Mouse (Mus musculus): ENCODE results near the gene Tspan11. TPM values are rescaled to one million over a fixed set of nuclear protein-coding genes. Genes with fewer than 3 reads are reported as not detected.

Tspan11 gene
- polyA plus RNA-seq, 1 experiment from 2014 or later = 3.3 TPM

DNA sequence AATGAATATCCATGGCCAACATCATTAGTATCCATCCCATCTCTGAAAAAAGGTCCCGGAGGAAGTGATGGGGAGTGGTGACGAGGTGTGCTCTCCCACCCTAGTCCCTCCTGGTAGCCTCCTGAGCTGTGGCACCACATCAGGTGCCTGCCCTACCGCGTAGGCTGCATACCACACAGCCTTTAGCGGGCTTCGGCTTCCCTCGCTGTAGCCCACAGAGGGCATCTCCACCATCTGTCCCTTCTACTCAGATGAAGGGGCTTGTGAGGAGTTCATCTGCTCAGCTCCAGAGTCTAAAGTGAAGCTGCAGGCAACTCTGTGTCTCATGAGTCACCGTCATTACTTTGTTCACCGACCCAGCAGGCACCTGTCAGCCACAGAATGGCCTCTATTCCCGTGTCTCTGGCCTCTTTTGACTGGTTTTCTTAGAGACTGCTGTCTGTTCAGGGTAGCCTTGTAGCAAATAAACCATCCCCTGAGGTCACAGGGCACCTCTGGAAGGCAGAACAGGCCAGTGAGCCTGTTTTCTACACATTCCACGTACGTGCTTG lies 101.6 kb downstream of the Tspan11 start:
- Histone ChIP-seq H3K36me3 (peaks cover 13% of the 10 kb centered on the region), H3K27ac (replicated peaks) (peak overlapping the region; percentile 96), H3K9ac (peak overlapping the region; percentile 61), H3K4me1 (peaks cover 93% of the 10 kb centered on the region), H3K4me2 (peak overlapping the region; percentile 5; the same call in 1 of the 2 replicates), H3K9me3 (no peaks in the 10 kb centered on the region), H3K4me3 (no peak overlapping the region), H3K27me3 (replicated peaks) (no peaks in the 10 kb centered on the region)
- WGBS = 67% methylated on average over 12 of the region's 12 CpGs
- ATAC-seq (ENCODE audit: extremely low read depth, insufficient number of reproducible peaks, low FRiP score, low TSS enrichment) = no peak

DNA sequence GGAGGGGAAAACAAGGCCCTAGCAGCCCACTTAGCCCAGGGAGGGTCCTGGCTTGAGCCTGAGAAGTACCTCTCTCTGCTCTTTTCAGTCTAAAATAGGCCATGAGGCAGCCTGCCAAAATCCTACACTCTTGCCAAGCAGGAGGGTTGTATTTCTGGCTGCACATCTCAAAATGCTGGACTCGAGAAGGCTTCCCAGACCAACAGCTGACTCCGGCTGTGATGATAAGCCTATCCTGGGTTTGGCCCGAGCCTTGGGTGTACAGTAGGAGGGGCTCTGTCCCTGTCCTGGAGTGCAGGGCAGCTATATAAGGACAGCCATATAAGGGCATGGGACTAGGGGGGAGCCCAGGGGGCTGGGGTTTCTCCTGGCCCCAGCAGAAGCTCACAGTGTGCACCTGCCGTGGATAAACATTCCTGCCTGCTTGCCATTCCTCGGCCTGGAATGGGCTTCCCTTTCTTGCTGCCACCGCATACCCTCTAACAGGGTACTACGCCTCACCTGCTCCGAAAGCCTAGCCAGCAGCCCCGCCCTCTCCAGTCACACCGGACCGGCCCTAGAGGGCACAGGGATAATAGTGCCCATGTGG lies 102.3 kb downstream of the Tspan11 start:
- peak overlapping the region; percentile 65 for H3K4me2 ChIP-seq
- peak overlapping the region; percentile 45 for H3K4me3 ChIP-seq
- H3K9ac ChIP-seq = peak overlapping the region; percentile 81
- no peaks in the 10 kb centered on the region for H3K9me3 ChIP-seq
- peak overlapping the region; percentile 96 for H3K27ac ChIP-seq (replicated peaks)
- peaks cover 13% of the 10 kb centered on the region for H3K36me3 ChIP-seq
- ATAC-seq (ENCODE audit: extremely low read depth, insufficient number of reproducible peaks, low FRiP score, low TSS enrichment) = peak; percentile 83
- no peaks in the 10 kb centered on the region for H3K27me3 ChIP-seq (replicated peaks)
- WGBS = 38% methylated on average over 11 of the region's 11 CpGs
- peaks cover 100% of the 10 kb centered on the region for H3K4me1 ChIP-seq

DNA sequence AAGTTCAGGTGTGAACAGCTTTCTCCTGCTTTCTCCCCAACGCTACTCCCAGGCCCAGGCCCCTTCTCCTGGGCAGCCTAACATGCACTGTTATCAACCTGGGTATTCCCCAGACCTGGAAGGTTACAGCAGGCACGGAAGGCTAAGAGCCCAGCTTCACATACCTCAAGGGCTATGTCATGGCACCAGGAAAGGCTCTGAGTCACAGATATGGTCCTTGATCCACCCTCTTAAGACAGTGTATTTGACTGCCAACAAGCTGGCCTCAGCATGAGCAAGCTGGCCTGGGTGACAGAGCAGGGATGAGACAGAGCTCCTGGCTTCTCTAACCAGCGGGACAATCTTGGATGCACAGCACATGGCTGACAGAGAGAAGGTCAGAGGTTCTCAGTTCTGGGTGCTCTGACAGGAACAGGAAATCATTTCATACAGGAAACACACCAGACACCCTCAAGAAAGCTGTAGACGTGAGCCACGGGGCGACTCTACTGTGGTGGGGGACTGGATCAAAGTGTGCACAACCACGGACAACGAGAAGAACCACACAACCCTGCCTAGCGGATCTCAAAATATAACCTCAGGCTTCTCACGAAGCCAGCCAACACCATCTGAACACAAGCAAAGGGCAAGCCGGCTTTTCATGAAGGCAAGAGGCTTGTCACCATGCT lies 104.3 kb downstream of the Tspan11 start:
- 44% methylated on average over 11 of the region's 11 CpGs for whole genome bisulfite sequencing
- Histone ChIP-seq H3K36me3 (peaks cover 13% of the 10 kb centered on the region), H3K27ac (replicated peaks) (peak overlapping the region; percentile 96), H3K9ac (peak overlapping the region; percentile 81), H3K4me3 (peak overlapping the region; percentile 45), H3K9me3 (no peaks in the 10 kb centered on the region), H3K4me1 (peaks cover 89% of the 10 kb centered on the region), H3K4me2 (peak overlapping the region; percentile 65), H3K27me3 (replicated peaks) (no peaks in the 10 kb centered on the region)
- ATAC-seq (ENCODE audit: extremely low read depth, insufficient number of reproducible peaks, low FRiP score, low TSS enrichment) = peak; percentile 51; the same call in 1 of the 2 replicates

DNA sequence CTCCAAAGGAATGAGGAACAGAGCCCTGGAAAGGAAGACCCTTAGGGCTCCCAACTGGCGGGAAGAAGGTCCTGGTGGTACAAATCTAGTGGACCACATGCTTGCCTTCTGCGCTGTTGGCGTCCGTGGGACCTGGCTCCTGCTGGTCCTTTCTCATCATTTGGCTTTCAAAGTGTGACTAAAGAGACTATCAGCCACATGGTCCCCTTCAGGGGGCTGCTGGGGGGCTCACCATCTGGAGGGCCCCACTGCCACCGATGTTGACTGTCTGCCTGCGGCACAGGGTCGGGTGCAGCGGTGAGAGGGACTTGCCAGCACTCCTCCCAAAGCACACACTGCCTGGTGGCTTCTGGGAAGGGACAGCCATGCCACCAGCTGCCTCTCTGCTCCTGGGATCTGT lies 105.6 kb downstream of the Tspan11 start:
- peaks cover 75% of the 10 kb centered on the region for H3K4me1 ChIP-seq
- H3K27ac ChIP-seq (replicated peaks) = 0 out of 2 replicates have a peak overlapping the region, but pooled peaks have one; percentile 24
- H3K9ac ChIP-seq = no peak overlapping the region
- WGBS = 80% methylated on average over 8 of the region's 8 CpGs
- peaks cover 25% of the 10 kb centered on the region for H3K36me3 ChIP-seq
- no peak for ATAC-seq (ENCODE audit: extremely low read depth, insufficient number of reproducible peaks, low FRiP score, low TSS enrichment)
- H3K9me3 ChIP-seq = no peaks in the 10 kb centered on the region
- H3K4me3 ChIP-seq = no peak overlapping the region
- H3K4me2 ChIP-seq = no peak overlapping the region
- H3K27me3 ChIP-seq (replicated peaks) = no peaks in the 10 kb centered on the region

DNA sequence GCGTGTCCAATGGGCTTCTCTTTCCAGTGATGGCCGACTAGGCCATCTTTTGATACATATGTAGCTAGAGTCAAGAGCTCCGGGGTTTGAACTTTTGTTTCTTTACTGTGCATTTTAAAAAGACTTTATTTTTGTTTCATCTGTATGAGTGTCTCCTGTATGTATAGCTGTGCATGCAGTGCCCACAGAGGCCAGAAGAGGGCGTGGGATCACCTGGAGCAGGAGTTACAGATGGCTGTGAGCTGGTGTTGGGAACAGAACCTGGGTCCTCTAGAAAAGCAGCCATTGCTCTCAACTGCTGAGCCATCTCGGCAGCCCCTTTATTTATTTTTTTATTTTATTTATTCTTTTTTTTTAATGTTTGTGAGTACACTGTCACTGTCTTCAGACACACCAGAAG lies 109.5 kb downstream of the Tspan11 start:
- peaks cover 46% of the 10 kb centered on the region for H3K4me1 ChIP-seq
- H3K9ac ChIP-seq = no peak overlapping the region
- WGBS = 76% methylated on average over 5 of the region's 5 CpGs
- no peak overlapping the region for H3K27ac ChIP-seq (replicated peaks)
- no peaks in the 10 kb centered on the region for H3K9me3 ChIP-seq
- no peak overlapping the region for H3K4me3 ChIP-seq
- peaks cover 33% of the 10 kb centered on the region for H3K36me3 ChIP-seq
- ATAC-seq (ENCODE audit: extremely low read depth, insufficient number of reproducible peaks, low FRiP score, low TSS enrichment) = no peak
- H3K27me3 ChIP-seq (replicated peaks) = no peaks in the 10 kb centered on the region
- no peak overlapping the region for H3K4me2 ChIP-seq

DNA sequence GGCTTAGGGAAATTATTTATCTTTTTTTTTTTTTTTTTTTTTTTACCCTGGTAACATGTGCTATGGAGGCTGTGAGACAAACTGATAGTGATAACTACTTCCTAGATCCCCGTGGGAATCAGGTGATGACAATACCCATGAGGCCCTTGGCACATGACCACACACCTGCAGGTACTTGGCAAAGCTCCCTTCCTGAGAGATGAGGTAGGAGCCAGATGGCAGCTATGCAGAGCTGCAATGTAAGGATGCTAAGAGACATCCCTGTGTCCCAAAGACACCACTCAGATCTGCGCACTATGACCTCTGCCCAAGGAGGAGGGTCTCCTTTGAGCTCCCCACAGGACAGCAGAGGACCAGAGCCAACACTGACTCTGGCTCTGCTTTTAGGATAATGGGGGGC lies 111.7 kb downstream of the Tspan11 start:
- no peak overlapping the region for H3K9ac ChIP-seq
- no peak for ATAC-seq (ENCODE audit: extremely low read depth, insufficient number of reproducible peaks, low FRiP score, low TSS enrichment)
- peaks cover 20% of the 10 kb centered on the region for H3K36me3 ChIP-seq
- H3K4me2 ChIP-seq = no peak overlapping the region
- no peaks in the 10 kb centered on the region for H3K27me3 ChIP-seq (replicated peaks)
- peaks cover 46% of the 10 kb centered on the region for H3K4me1 ChIP-seq
- no peak overlapping the region for H3K4me3 ChIP-seq
- 70% methylated on average over 2 of the region's 2 CpGs for WGBS
- no peak overlapping the region for H3K27ac ChIP-seq (replicated peaks)
- H3K9me3 ChIP-seq = no peaks in the 10 kb centered on the region

DNA sequence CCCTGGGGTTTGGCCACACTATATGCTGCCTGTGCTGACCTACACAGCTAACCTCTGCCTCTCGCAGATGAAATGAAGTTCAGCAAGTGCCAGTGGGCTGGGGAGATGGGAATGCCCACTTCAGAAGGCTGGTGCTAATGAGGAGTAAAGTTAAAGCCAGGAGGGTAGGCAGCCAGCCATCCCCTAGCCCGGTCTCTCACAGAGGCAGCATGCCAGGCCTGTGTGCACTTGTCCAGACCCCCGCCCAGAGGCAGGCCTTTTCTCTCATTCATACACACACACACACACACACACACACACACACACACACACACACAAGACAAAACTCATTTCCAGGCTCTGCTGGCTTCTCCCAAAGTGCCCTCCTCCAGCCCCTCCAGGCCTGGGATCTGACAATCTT lies 113.4 kb downstream of the Tspan11 start:
- Histone ChIP-seq H3K4me1 (peaks cover 52% of the 10 kb centered on the region), H3K9me3 (no peaks in the 10 kb centered on the region), H3K36me3 (peaks cover 20% of the 10 kb centered on the region), H3K4me2 (no peak overlapping the region), H3K9ac (no peak overlapping the region), H3K27me3 (replicated peaks) (no peaks in the 10 kb centered on the region), H3K4me3 (no peak overlapping the region), H3K27ac (replicated peaks) (no peak overlapping the region)
- ATAC-seq (ENCODE audit: extremely low read depth, insufficient number of reproducible peaks, low FRiP score, low TSS enrichment) = no peak
- 84% methylated on average over 3 of the region's 3 CpGs for WGBS

DNA sequence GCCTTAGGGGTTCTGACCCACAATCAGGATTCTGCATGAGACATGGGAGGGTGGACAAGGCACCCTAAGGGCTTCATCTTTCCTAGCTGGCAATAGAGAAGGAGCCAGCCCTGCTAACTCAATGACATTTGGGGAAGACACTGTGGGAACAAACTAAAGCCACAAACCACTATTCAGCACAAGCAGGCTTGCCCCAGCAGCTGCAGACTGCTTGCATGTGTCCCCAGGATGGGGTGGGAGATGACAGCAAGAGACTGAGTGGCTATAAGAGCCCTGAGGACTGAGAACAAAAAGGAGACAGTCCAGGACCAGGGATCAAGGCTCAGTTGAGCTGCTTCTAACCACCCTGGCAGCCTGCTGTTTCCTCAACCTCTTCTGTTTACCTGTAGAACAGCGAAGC lies 114.2 kb downstream of the Tspan11 start:
- peaks cover 20% of the 10 kb centered on the region for H3K36me3 ChIP-seq
- 68% methylated on average over 1 of the region's 1 CpGs for WGBS
- no peaks in the 10 kb centered on the region for H3K27me3 ChIP-seq (replicated peaks)
- no peak overlapping the region for H3K4me3 ChIP-seq
- H3K4me2 ChIP-seq = no peak overlapping the region
- peaks cover 57% of the 10 kb centered on the region for H3K4me1 ChIP-seq
- peak overlapping the region; percentile 29 for H3K9ac ChIP-seq
- H3K27ac ChIP-seq (replicated peaks) = peak overlapping the region; percentile 20; the same call in 1 of the 2 replicates
- H3K9me3 ChIP-seq = no peaks in the 10 kb centered on the region
- no peak for ATAC-seq (ENCODE audit: extremely low read depth, insufficient number of reproducible peaks, low FRiP score, low TSS enrichment)

DNA sequence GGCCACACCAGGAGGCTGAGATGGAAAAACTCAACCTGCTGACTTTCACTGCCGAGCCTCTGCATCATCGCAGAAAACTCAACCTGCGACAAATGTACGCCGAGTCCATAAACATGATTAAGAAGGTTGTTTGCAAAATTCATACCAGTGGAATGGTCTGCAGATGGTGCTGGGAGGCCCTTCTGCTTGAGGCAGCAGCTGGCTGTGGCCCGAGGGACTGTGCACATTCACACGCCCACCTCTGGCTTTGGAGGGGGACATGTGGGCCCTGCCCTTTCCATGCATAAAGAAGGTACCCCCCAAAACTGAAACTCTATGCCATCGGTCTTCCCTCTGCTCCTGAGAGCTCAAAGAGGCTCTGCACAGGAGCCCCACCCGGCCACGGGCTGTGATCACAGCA lies 114.7 kb downstream of the Tspan11 start:
- H3K4me2 ChIP-seq = no peak overlapping the region
- no peaks in the 10 kb centered on the region for H3K27me3 ChIP-seq (replicated peaks)
- no peak overlapping the region for H3K4me3 ChIP-seq
- 72% methylated on average over 10 of the region's 10 CpGs for WGBS
- H3K9me3 ChIP-seq = no peaks in the 10 kb centered on the region
- peaks cover 17% of the 10 kb centered on the region for H3K36me3 ChIP-seq
- H3K9ac ChIP-seq = peak overlapping the region; percentile 29
- no peak for ATAC-seq (ENCODE audit: extremely low read depth, insufficient number of reproducible peaks, low FRiP score, low TSS enrichment)
- H3K27ac ChIP-seq (replicated peaks) = peak overlapping the region; percentile 20; the same call in 1 of the 2 replicates
- peaks cover 62% of the 10 kb centered on the region for H3K4me1 ChIP-seq

DNA sequence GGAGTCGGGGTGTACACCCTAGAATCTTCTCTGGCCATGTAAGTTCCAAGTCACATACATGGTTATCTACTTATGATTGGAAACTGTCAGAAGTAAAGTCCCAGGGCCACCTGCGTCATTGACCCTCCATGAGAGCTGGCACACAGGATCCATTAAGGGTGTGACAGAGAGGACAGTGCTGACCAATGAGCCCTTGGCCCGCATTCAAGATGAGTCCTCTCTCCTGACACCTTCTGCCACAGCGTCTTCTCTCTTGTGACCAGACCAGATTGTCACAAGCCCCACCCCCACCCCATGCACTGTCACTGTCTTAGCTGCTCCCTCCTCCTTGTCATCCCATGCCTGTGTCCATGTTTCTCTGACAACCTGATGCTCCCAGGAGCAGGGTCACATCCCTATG lies 115.3 kb downstream of the Tspan11 start:
- H3K4me3 ChIP-seq = no peak overlapping the region
- no peak for ATAC-seq (ENCODE audit: extremely low read depth, insufficient number of reproducible peaks, low FRiP score, low TSS enrichment)
- H3K4me2 ChIP-seq = no peak overlapping the region
- H3K36me3 ChIP-seq = peaks cover 11% of the 10 kb centered on the region
- H3K4me1 ChIP-seq = peaks cover 68% of the 10 kb centered on the region
- H3K9ac ChIP-seq = peak overlapping the region; percentile 29; the same call in 1 of the 2 replicates
- 62% methylated on average over 4 of the region's 4 CpGs for WGBS
- H3K9me3 ChIP-seq = no peaks in the 10 kb centered on the region
- no peaks in the 10 kb centered on the region for H3K27me3 ChIP-seq (replicated peaks)
- no peak overlapping the region for H3K27ac ChIP-seq (replicated peaks)

DNA sequence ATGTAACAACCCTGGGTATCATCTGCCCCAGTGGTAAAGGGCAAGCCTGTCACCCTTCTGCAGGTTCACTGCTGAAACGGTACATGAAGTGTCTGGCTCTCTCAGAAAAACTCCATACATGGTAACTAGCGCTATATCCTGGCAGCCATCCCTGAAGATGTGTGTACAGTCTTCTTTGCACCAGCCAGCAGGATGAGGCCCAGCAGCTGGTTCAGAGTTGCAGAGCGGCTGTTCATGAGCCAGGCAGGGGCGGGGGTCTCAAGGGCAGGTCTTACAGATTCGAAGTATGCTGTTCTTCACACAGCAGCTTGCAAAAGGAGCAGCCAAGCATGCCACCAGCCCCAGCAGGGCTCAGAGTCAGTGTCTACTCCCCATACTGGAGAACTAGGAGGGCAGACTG lies 116.2 kb downstream of the Tspan11 start:
- peak overlapping the region; percentile 61 for H3K9ac ChIP-seq
- H3K4me2 ChIP-seq = no peak overlapping the region
- H3K4me3 ChIP-seq = no peak overlapping the region
- H3K4me1 ChIP-seq = peaks cover 77% of the 10 kb centered on the region
- WGBS = 44% methylated on average over 5 of the region's 5 CpGs
- ATAC-seq (ENCODE audit: extremely low read depth, insufficient number of reproducible peaks, low FRiP score, low TSS enrichment) = no peak
- H3K36me3 ChIP-seq = peaks cover 3% of the 10 kb centered on the region
- peak overlapping the region; percentile 68 for H3K27ac ChIP-seq (replicated peaks)
- no peaks in the 10 kb centered on the region for H3K9me3 ChIP-seq
- no peaks in the 10 kb centered on the region for H3K27me3 ChIP-seq (replicated peaks)
